Mouse (Mus musculus) heart, postnatal 14 days (tissue): ENCODE data around the gene Bclaf3. TPM values are rescaled to one million over a fixed set of nuclear protein-coding genes. Genes with fewer than 3 reads are reported as not detected.
A peak's percentile ranks its signal among the peaks of the same experiment; 100 is the strongest.

Source experiments
- DNase-seq, 2 experiments: peaks; one replicate each; pipeline ENCODE4 v3.0.0; 2021 to 2022
- intact Hi-C: fragments of 180-260 bp; cut with DNase I; formaldehyde crosslinking; loops from one replicate; pipeline ENCODE4 v1.15.1; 2025
- total RNA-seq, 2 experiments: library from RNA; stranded (reverse); gene quantifications; 2 replicates each; pipeline ENCODE4 v1.2.3; 2021

Bclaf3 gene
- total RNA-seq, 2 experiments from 2014 or later, result 4.1 to 4.9 TPM

DNA sequence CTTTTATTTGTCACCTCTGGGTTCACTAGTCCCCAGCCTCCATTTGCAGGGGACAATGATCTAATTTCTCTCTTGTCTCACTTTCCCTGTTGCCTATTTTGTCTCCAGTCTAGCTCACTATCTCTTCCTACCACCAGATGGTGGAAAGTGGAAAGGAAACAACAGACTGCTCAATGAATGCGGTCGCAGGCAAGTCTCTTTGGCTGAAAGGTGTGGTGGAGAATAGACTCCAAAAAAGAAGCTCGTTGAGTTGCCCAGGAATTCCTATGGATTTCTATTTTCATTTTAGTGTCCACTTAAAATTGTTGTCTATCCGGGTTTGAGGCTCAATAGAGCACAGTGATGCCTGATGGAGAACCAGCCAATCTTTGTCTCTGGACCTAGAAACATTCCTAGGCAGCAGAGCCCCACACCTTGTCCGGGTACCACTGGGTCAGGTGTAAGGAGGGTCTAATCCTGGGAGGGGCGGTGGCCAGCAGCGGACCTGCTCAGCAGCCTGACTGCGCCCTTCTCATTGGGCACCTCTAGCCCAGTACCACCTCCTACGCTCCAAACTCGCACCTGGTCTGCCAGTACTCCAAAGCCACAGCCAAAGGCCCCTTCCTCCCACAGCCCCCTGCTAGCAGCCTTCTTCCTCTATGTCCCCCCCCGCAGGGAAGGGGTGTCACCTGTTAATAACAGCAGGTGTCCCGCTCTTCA is 99.9 kb downstream of the Bclaf3 start:
- intact Hi-C loops, result loop anchor here (2.0 to 5.0 kb wide), 4 partner anchors 124 to 491 kb away; no protein-coding TSS in a partner anchor

DNA sequence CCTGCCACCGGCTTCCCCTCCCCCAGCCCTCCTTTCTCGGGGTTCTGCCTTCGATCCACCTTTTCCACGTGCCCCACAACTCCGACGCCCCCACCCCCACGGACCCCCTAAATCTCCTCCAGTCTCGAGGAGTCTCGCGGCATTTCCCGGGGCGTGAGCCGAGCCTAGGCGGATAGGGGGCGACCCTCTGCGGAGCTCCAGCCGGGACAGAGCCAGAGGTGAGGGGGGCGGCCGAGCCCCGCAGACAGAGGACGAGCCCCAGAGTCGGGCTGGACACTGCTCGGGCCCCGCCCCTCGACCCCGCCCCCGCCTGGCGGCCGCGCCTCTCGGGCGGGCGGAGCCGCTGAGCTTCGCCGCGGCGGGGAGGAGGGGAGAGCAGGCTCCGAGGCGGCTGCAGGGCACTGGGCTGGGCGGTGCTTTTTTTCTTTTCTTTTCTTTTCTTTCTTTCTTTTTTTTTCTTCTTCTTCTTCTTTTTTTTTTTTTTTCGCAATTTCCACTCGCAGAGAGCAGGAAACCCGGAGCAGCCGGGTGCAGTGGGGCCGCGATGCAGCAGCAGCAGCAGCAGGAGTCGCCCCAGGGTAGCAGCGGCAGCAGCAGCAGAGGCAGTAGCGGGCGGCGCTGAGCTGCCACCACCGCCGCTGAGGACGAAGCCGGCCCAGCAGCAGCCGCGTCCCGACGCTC is 100.6 kb downstream of the Bclaf3 start, which contains the start of gene Sh3kbp1:
Sh3kbp1 (plus strand) TSS at position 366 of the 681 bp plus-strand sequence.
- peak; percentile 76 to 82 for DNase-seq
- intact Hi-C loops, result loop anchor here (2.0 to 5.0 kb wide), 4 partner anchors 124 to 490 kb away; no protein-coding TSS in a partner anchor

More for the DNA sequence above, 99.9 kb downstream of the Bclaf3 start:
- no peak for DNase-seq

GRCm38 (mm10) chrX:159627588-159628566 is 101.4 kb downstream of the Bclaf3 start:
- intact Hi-C loops, result loop anchor here (2.0 to 5.0 kb wide), 4 partner anchors 123 to 489 kb away; no protein-coding TSS in a partner anchor
- DNase-seq, result peak; percentile 28 to 38

DNA sequence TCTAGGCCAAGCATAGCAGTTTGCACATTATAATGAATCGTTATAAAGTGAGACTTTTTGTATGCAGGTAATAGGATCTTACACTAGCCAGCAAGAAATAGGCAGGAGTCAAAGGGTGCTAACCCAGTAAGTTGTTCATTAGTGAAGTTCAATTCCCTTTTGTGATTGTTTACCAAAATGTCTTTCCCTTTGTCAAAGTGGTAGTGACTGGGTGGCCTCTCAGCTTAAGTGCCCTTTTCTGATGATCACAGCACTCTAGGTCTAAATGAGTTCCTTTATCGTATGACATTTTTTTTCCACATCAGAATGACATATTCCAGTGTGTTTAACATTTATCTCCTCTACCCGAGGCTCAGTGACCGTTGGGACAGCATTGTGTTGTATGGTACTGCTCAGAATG is 102.1 kb downstream of the Bclaf3 start:
- no peak for DNase-seq
- intact Hi-C loops, result loop anchor here (5.0 kb wide), 2 partner anchors 284 to 489 kb away; no protein-coding TSS in a partner anchor

GRCm38 (mm10) chrX:159629203-159629602 is 102.7 kb downstream of the Bclaf3 start:
- DNase-seq, result no peak
- intact Hi-C loops, result loop anchor here (5.0 kb wide), 2 partner anchors 283 to 488 kb away; no protein-coding TSS in a partner anchor

GRCm38 (mm10) chrX:159638500-159639227 is 112.2 kb downstream of the Bclaf3 start:
- DNase-seq, result no peak
- intact Hi-C loops, result no loop called here

DNA sequence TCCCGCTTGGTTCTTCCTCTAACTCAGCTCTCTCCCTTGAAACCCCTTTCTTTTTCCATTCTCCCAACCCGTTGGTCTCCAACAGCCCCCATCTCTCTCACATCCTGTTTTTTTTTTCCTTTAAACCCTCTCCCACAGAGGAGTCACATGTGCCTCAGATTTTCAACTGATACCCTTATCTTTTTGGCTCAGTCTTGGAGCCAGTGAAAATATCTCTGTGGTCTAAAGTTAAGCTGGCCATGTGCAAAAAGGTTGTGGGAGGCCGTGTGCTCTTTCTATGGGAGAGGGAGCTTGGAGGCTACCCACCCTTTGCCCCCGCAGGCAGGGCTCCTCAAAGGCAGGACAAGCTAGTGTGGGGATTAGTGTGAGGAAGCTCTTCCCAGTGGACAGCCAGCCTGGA is 113.5 kb downstream of the Bclaf3 start:
- DNase-seq, result no peak
- intact Hi-C loops, result no loop called here

Other genes starting within 250 kb of the Bclaf3 start
- gene Eif1ax, start 154.5 kb upstream of the Bclaf3 start, total RNA-seq, result 10 to 100 TPM; 82.7 to 93.3 TPM
- under 1 TPM; 0.31 to 0.59 TPM for gene Map7d2, start 112.1 kb upstream of the Bclaf3 start, total RNA-seq
- 100 to 1,000 TPM; 143 to 157 TPM for gene Sh3kbp1, start 100.6 kb downstream of the Bclaf3 start, total RNA-seq